Mouse (Mus musculus): ENCODE results near the gene S1pr5.
"Not testable (repeated sequence)": the region's sequence is repeated elsewhere in the genome, so short reads cannot be mapped to it uniquely, and the experiment has no call there.

Gene S1pr5

GRCm38 (mm10) chr9:21266889-21267288 is 18.6 kb upstream of the S1pr5 start:
- no peak for DNase-seq

GRCm38 (mm10) chr9:21265611-21266010 is 17.4 kb upstream of the S1pr5 start:
- no peak for DNase-seq

- peak; percentile 96 for DNase-seq
Observed at GRCm38 (mm10) chr9:21265000-21265561, 16.8 kb upstream of the S1pr5 start, which contains the start of gene Atg4d. TSS of gene Atg4d (plus strand) at chr9:21265293.

DNA sequence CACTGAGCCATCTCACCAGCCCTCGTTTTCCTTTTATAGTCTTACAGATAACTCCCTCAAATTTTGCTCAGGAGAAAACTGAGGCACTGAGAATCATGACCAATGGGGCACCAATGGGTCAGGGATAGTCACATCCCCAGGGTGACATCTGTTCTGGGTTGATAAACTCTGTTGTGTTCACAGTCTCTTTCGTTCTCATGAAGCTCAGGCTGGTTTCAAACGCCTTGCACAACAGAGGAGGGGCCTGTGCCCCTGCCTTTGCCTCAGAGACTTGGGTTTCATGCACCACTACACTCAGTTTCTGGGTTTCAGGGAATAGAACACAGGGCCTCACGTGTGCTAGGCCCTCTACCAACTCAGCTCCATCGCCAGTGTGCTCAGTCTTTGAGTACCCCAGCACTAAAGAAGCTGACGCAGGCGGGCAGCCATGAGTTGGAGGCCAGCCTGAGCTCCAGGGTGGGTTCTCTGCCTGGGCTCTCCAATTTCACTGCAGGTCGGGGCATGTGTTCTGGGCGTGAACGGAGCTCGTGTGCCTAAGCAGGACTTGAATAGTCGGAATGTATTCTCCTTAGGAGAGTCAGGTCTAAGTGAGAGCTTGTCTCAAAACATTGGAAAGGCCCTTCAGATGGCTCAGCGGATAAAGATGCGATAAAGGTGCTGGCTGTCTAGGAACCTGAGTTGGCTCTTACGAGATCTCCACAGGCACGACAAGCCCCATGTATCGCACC is 16.2 kb upstream of the S1pr5 start:
- no peak for DNase-seq

GRCm38 (mm10) chr9:21261831-21262230 is 13.6 kb upstream of the S1pr5 start:
- DNase-seq, result no peak

GRCm38 (mm10) chr9:21260491-21261040 is 12.3 kb upstream of the S1pr5 start:
- no peak for DNase-seq

DNA sequence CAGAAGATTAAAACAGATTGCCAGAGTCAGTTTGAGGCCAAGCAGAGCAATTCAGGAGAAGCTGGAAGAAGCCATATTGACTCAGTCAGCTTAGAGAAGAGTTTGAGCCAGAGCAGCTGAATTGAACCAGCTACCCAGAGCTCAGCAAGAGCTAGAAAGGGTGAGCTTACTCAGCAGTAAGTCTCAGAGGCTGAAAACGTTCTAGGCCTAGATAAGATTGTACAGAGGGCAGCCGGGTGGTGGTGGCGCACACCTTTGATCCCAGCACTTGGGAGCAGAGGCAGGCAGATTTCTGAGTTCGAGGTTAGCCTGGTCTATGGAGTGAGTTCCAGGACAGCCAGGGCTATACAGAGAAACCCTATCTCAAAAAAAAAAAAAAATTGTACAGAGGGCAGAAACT is 8.1 kb upstream of the S1pr5 start:
- DNase-seq, result not testable (repeated sequence)

DNA sequence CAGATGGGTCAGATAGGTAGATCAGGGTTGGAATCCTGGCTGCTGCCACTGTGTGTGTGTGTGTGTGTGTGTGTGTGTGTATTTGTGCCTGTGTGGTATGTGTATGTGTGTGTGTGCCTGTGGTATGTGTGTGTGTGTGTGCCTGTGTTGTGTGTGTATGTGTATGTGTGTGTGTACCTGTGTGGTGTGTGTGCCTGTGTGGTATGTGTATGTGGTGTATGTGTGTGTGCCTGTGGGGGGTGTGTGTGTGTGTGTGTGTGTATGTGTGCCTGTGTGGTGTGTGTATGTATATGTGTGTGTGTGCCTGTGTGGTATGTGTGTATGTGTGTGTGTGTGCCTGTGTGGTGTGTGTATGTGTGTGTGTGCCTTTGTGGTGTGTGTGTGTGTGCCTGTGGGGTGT is 6.4 kb upstream of the S1pr5 start:
- no peak for DNase-seq

DNA sequence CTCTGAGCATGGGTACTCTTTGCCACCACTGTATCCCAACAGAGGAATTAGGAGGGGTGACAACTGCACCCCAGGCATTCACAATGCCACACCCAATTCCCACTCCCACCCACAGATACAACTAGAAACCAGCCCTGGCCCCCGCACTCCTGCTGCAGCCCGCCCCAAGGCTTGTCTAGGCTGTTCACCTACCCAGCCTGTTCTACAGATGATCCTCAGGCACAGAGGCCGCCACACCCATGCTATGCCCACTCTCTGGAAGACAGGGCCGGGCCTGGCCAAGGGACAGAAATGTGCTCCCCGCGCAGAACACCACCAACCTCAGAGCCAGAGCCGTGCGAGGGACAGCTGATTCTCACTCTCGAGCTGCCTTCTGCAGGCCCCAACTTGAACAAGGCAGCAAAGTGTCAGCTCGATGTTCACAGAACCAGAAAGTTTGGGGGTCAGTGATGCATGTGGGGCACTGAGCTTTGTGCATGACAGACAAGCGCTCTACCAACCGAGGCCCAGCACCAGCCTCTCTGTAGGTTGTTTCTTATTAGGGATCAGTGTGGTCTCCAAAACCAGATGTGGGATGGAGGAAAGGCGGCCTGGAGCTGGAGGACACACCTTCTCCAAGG is 3.0 kb upstream of the S1pr5 start:
- DNase-seq, result no peak

DNA sequence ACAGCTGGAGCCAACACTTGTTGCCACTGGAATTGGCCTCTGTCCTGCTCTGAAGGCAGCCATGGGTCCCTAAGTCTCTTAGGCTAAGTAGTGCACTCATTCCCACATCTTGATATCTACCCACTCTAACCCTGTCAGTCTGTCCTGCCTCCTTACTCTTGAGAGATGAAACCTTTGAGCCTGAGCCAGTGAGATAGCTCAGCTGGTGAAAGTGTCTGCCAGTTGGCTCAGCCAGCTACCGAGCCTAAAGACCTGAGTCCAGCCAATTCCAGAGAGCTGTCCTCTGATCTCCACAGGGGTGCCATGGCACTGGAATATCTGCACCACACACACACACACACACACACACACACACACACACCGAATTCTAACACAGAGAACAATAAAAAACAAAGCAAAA is 2.3 kb upstream of the S1pr5 start:
- DNase-seq, result no peak

GRCm38 (mm10) chr9:21249629-21250508 is 1.6 kb upstream of the S1pr5 start:
- no peak for DNase-seq

- DNase-seq, result no peak
Observed at GRCm38 (mm10) chr9:21246342-21246741, 1.9 kb downstream of the S1pr5 start.

GRCm38 (mm10) chr9:21245113-21245487 is 3.1 kb downstream of the S1pr5 start:
- no peak for DNase-seq

- no peak for DNase-seq
Observed at GRCm38 (mm10) chr9:21244428-21245112, 3.7 kb downstream of the S1pr5 start.

DNA sequence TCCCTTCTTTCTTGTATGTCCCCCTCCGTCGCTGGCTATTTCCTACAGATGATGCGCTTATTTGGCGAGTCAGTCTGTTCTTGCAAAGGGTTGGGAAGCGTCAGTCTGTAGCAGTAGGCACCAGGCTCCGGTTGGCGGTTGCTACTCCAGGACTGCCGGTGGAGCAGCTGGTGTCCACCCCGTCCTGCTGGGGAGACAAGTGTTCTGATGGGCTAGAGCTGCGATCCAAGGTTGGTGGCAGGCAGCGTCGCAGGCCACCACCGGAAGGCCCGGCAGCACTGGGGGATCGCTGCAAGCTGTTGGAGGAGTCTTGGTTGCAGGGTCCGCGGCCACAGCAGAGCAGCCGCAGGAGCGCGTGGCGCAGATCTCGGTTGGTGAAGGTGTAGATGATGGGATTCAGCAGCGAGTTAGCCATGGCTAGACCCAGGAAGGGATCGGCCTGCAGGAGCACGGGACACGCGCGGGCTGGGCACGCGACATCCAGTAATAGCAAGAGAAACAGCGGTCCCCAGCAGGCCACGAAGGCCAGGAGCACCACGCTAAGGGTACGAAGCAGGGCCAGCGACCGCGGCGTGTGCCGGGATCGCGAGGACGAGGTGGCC is 4.3 kb downstream of the S1pr5 start:
- DNase-seq, result no peak

DNA sequence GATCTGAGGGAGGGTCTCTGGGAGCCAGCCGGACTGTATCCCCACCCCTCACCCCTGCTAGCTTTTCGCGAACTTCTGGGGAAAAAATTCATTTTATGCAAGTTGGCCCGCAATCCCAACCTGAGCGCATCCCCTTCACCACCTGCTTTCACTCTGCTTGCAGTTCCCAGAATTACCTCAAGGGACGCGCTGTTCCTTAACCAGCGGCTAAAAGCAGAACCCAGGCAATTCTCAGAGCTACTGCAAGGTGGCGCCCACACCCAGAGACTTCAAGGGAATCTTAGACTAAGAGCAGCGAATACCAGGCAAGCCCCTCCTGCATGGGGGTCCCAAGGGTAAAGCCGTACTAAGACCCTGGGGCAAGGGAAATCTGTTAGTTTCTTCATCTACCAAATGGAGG is 6.9 kb downstream of the S1pr5 start:
- DNase-seq, result peak; percentile 89

- DNase-seq, result no peak
Observed at GRCm38 (mm10) chr9:21239465-21239848, 8.8 kb downstream of the S1pr5 start.

DNA sequence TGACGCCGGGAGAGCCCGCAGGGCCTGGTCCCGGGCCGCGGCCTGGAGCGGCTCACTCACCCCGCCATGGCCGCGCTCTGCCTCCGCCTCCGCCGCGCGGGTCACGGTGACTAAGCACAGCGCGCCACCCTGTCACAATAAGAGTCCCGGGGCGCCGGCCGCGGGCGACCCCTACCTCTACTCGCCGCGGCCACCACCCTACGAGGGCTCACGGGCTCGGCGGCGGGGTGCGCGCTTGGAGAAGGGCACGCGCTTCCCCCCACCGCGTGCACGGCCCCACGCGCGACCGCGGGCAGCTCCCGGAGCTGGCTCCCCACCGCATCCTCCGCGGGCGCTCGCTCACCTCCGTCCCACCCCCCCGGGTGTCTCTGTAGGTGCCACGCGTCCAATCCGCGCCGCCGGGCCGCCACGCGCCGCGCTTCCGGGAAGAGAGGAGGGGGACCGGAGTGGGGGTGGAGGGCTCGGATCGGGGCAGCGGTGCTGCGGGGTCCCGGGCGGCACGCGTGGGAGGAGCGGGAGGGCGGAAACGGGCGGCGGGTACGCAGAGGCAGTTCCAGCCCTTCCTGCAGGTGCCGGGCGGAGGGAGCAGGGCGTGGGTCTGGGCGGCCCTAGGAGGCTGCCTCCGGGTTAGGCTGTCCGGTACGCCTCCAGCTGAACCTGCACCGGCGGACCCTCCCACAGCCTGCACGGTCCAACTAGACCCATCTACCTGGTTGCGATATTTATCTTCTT is 9.3 kb downstream of the S1pr5 start, which contains the start of gene Keap1:
Gene Keap1 (minus strand): TSS at position 629 of the 732 bp plus-strand sequence.
- peak; percentile 91 for DNase-seq

DNA sequence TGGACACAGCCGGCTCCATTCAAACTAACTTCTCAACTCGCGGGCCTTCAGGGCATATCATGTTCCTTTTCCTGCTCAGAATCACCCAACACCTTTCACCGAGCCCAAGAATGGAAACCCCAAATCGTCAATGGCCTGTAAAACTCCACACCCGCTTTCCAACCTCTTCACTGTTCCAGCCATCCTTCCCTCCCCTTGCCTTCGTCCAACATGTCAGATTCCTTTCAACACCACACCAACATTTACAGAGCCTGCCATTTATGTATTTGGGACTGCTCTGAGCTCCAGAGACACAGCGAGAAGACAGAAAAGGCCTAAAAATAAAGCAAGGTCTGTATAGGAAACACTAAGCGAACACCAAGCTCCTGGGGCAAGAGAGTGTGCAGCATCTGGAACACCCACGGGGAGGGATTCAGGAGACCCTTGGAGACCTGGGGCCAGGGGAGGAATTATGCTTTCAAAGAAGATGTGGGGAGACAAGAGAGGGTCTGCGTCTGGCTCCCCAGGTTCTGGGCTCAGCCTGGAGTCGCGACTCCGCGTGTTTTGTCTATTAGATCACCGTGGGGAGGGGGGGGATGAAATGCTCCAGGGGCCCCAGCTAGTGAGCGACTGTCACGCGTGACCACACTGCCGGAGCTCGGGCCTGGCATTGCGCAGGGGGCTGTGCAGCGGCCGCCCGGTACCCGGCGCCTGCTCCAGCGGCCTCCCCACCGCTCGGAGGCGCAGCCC is 10.1 kb downstream of the S1pr5 start:
- no peak for DNase-seq

DNA sequence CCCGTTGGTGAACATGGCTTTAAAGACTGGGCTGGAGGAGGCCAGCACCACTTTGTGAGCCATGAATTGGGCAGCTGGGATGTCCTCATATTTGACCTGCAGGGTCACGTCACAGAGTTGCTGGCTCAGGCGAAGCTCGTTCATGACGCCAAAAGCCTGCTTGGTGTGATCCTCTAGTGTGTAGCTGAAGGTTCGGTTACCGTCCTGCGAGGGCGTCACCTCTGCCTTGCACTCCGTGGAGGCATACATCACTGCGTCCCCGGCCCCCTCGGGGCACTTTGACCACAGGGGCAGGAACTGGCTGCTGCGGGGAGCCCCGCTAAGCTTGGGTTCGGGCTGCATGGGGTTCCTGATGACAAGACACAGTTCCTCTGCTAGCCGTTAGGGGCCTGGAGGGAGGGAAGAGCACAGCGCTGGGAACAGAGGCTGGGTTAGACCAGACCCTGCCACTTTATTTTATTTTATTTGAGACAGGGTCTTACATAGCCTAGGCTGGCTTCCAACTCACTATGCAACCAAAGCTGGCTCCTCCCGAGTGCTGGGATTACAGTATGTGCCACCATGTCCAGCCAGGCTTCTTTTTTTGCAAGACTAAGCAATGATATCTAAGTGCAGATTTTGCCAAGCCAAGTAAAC is 10.8 kb downstream of the S1pr5 start:
- peak; percentile 58 for DNase-seq
